Mouse (Mus musculus) midbrain, postnatal 0 days (tissue): ENCODE measurements around the gene Dnajc5. TPM values are rescaled to one million over a fixed set of nuclear protein-coding genes. Genes with fewer than 3 reads are reported as not detected.
A peak's percentile ranks its signal among the peaks of the same experiment; 100 is the strongest.

Experiments used
- ATAC-seq: fragments of 200-750 bp; cut with Nextera tagmentation; 2 replicates; pipeline ENCODE4 v1.8.0; 2017; ENCODE audit warnings: moderate number of reproducible peaks, mild to moderate bottlenecking, moderate TSS enrichment, moderate library complexity; ENCODE audit not compliant: low FRiP score
- DNase-seq: peaks from one replicate; pipeline ENCODE4 v3.0.0-alpha.2; 2015; ENCODE audit warnings: low spot score
- H3K27ac ChIP-seq: fragments of 300-500 bp; sonication (generic); 2 replicates; pipeline ENCODE4 v1.5.1; 2014; ENCODE audit warnings: low read depth, mild to moderate bottlenecking, low read length, mixed read lengths
- H3K27me3 ChIP-seq: fragments of 300-500 bp; sonication (generic); 2 replicates; pipeline ENCODE4 v1.6.1; 2014; ENCODE audit warnings: low read length, control low read depth, mixed read lengths; ENCODE audit not compliant: insufficient read depth
- H3K36me3 ChIP-seq: fragments of 300-500 bp; sonication (generic); 2 replicates; pipeline ENCODE4 v1.6.1; 2014; ENCODE audit warnings: low read length, control low read depth, mixed read lengths; ENCODE audit not compliant: insufficient read depth
- H3K4me1 ChIP-seq: fragments of 300-500 bp; sonication (generic); 2 replicates; pipeline ENCODE4 v1.6.1; 2014; ENCODE audit warnings: mild to moderate bottlenecking, control low read depth, antibody characterized with exemption, low read length, mixed read lengths; ENCODE audit not compliant: insufficient read depth
- H3K4me2 ChIP-seq: fragments of 300-500 bp; sonication (generic); 2 replicates; pipeline ENCODE4 v1.6.1; 2014; ENCODE audit warnings: low read depth, mild to moderate bottlenecking, low read length, mixed read lengths; ENCODE audit not compliant: poor library complexity, severe bottlenecking
- H3K4me3 ChIP-seq: fragments of 300-500 bp; sonication (generic); 2 replicates; pipeline ENCODE4 v1.5.1; 2014; ENCODE audit warnings: low read depth, mild to moderate bottlenecking, low read length, moderate library complexity
- H3K9ac ChIP-seq: fragments of 300-500 bp; sonication (generic); replicated peaks from 2 replicates; pipeline ENCODE4 v1.6.1; 2014; ENCODE audit warnings: mild to moderate bottlenecking, low read length, moderate library complexity, mixed read lengths; ENCODE audit not compliant: poor library complexity, severe bottlenecking
- H3K9me3 ChIP-seq: fragments of 300-500 bp; sonication (generic); 2 replicates; pipeline ENCODE4 v1.6.1; 2016; ENCODE audit warnings: low read length, control low read depth
- CTCF ChIP-seq: IDR thresholded peaks from 2 replicates; pipeline ENCODE4 v1.5.1; 2016; ENCODE audit warnings: antibody characterized with exemption, mild to moderate bottlenecking
- whole genome bisulfite sequencing: fragments of 180-500 bp; shearing (Covaris S2); extraction: QIAGEN DNeasy Blood & Tissue Kit; methylation state at CpG from one replicate; pipeline ENCODE4 v1.1.7; 2014; 5-methylcytosine and 5-hydroxymethylcytosine counted together
- polyA plus RNA-seq: library from polyadenylated mRNA; unstranded; fragments of >200 nt; fragmentation: Nextera tagmentation; extraction: Ambion mirVana; gene quantifications from 2 replicates; pipeline ENCODE4 v1.2.1, GENCODE M21; 2015
- total RNA-seq: library from RNA; depleted of rRNA; stranded (reverse); fragments of >200 nt; gene quantifications from 2 replicates; pipeline ENCODE4 v1.2.3, GENCODE M21; 2014

Dnajc5 gene
- total and polyA plus RNA-seq, 2 experiments from 2014 or later = 303 to 487 TPM

GRCm38 (mm10) chr2:181584411-181584942, 64.2 kb downstream of the Dnajc5 start, which contains the start of gene Uckl1:
TSS of gene Uckl1 (minus strand) at chr2:181584892.
- no peaks in the 10 kb centered on the region for H3K27me3 ChIP-seq
- DNase-seq (no peak), ATAC-seq (no peak)
- no peak for TF ChIP-seq CTCF
- H3K4me2 ChIP-seq = no peak within 1 kb of the TSS
- peaks cover 57% of the 10 kb centered on the region for H3K36me3 ChIP-seq
- no peak within 1 kb of the TSS for H3K4me3 ChIP-seq
- peaks cover 7% of the 10 kb centered on the region; the same call in 1 of the 2 replicates for H3K4me1 ChIP-seq
- 98% methylated on average over 4 of the region's 4 CpGs for WGBS
- H3K9ac ChIP-seq = no peak within 1 kb of the TSS
- H3K9me3 ChIP-seq = no peaks in the 10 kb centered on the region
- H3K27ac ChIP-seq = no peak within 1 kb of the TSS

GRCm38 (mm10) chr2:181585506-181585905, 65.2 kb downstream of the Dnajc5 start:
- no peak overlapping the region for H3K4me3 ChIP-seq
- no peak for DNase-seq
- no peak overlapping the region for H3K9ac ChIP-seq
- peaks cover 66% of the 10 kb centered on the region for H3K36me3 ChIP-seq
- no peak for TF ChIP-seq CTCF
- ATAC-seq = no peak
- no peak overlapping the region for H3K4me2 ChIP-seq
- no peaks in the 10 kb centered on the region for H3K27me3 ChIP-seq
- H3K9me3 ChIP-seq = no peaks in the 10 kb centered on the region
- H3K27ac ChIP-seq = no peak overlapping the region
- H3K4me1 ChIP-seq = peaks cover 4% of the 10 kb centered on the region; the same call in 1 of the 2 replicates
- 95% methylated on average over 5 of the region's 5 CpGs for WGBS

- Histone ChIP-seq H3K27me3 (no peaks in the 10 kb centered on the region), H3K27ac (no peak overlapping the region), H3K36me3 (peaks cover 68% of the 10 kb centered on the region), H3K9ac (no peak overlapping the region), H3K4me3 (no peak overlapping the region), H3K9me3 (no peaks in the 10 kb centered on the region), H3K4me2 (no peak overlapping the region), H3K4me1 (peaks cover 5% of the 10 kb centered on the region)
- no peak for ATAC-seq
- TF ChIP-seq CTCF = no peak
- no peak for DNase-seq
- WGBS = 97% methylated on average over 3 of the region's 3 CpGs
Observed at GRCm38 (mm10) chr2:181586124-181586523, 65.8 kb downstream of the Dnajc5 start.

- peaks cover 68% of the 10 kb centered on the region for H3K36me3 ChIP-seq
- H3K9ac ChIP-seq = no peak overlapping the region
- H3K9me3 ChIP-seq = no peaks in the 10 kb centered on the region
- no peak for ATAC-seq
- H3K4me3 ChIP-seq = no peak overlapping the region
- no peaks in the 10 kb centered on the region for H3K27me3 ChIP-seq
- no peak overlapping the region for H3K27ac ChIP-seq
- no peak for DNase-seq
- H3K4me1 ChIP-seq = peaks cover 12% of the 10 kb centered on the region
- peak; percentile 28; the same call in 1 of the 2 replicates for TF ChIP-seq CTCF
- no peak overlapping the region for H3K4me2 ChIP-seq
- 78% methylated on average over 6 of the region's 6 CpGs for WGBS
Observed at GRCm38 (mm10) chr2:181587796-181588195, 67.5 kb downstream of the Dnajc5 start.

GRCm38 (mm10) chr2:181588229-181588780, 68.0 kb downstream of the Dnajc5 start:
- WGBS = 89% methylated on average over 11 of the region's 11 CpGs

GRCm38 (mm10) chr2:181589011-181589731, 68.9 kb downstream of the Dnajc5 start:
- Histone ChIP-seq H3K27ac (no peak overlapping the region), H3K4me2 (no peak overlapping the region), H3K36me3 (peaks cover 61% of the 10 kb centered on the region), H3K4me1 (peaks cover 12% of the 10 kb centered on the region), H3K9me3 (no peaks in the 10 kb centered on the region), H3K27me3 (no peaks in the 10 kb centered on the region), H3K4me3 (no peak overlapping the region), H3K9ac (no peak overlapping the region)
- WGBS = 94% methylated on average over 10 of the region's 10 CpGs
- ATAC-seq (no peak), DNase-seq (no peak)
- no peak for TF ChIP-seq CTCF

More at GRCm38 (mm10) chr2:181588229-181588780, 68.0 kb downstream of the Dnajc5 start:
- Histone ChIP-seq H3K9ac (no peak overlapping the region), H3K27me3 (no peaks in the 10 kb centered on the region), H3K27ac (no peak overlapping the region), H3K4me1 (peaks cover 12% of the 10 kb centered on the region), H3K36me3 (peaks cover 65% of the 10 kb centered on the region), H3K4me2 (no peak overlapping the region), H3K4me3 (no peak overlapping the region), H3K9me3 (no peaks in the 10 kb centered on the region)
- DNase-seq (no peak), ATAC-seq (no peak)
- no peak for TF ChIP-seq CTCF
